Mouse (Mus musculus) ES-Bruce4 (cell line): ENCODE measurements around the gene Xylt2.

ENCODE experiments used
- CTCF ChIP-seq: IDR thresholded peaks from one replicate; pipeline ENCODE4 v1.8.1; 2011; ENCODE audit warnings: low read depth, low read length
- EP300 ChIP-seq: IDR thresholded peaks from 2 replicates; pipeline ENCODE4 v1.6.1; 2011; ENCODE audit warnings: low read depth, low read length; ENCODE audit not compliant: insufficient read depth
- POLR2A ChIP-seq: IDR thresholded peaks from one replicate; pipeline ENCODE4 v1.8.1; 2011; ENCODE audit warnings: low read length; ENCODE audit not compliant: insufficient read depth

- no peak for TF ChIP-seq POLR2A
- TF ChIP-seq CTCF: no peak
- TF ChIP-seq EP300: no peak
Measured at GRCm38 (mm10) chr11:94661344-94661743, 16.0 kb downstream of the Xylt2 start.
